4 mouse cellular contexts compared by ENCODE assay signal in the genomic region with DNA sequence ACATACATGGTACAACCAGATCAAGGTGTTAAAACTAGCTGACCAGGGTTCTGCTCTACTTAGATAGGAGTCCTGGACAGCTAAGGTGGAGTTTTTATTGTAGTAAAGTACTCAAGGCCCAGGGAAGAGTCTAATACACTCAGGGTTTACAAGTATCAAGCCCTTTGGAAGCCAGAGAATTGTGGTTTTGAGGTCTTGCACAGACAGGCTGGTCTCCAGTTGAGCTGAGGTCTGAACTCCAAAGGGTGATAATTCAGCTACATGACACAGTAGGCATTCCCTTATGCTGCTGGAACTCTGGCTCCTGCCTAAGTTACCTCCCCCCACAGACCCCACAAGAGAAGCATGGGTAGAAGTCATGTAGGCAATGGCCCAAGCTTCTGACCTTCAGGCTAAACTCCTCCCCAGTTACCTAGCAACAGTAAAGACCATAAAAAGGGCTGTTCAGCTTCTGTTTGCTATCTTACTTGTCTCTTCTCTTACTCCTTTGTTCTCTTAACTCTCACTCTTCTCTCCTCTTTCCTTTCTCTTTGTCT. TPM values are rescaled to one million over a fixed set of nuclear protein-coding genes. Genes with fewer than 3 reads are reported as not detected.
"Had no signal": no experiment of that assay in that cellular context is flagged by ENCODE, and none has a peak within 500 bp of the region (broad histone marks: within the 10 kb centered on the region; RNA-seq: fewer than 3 reads in every experiment).

No protein-coding gene starts in this region.

RNA-seq across cellular contexts. Expression of gene Ifi211, which starts 0.5 kb away (rescaled TPM):
- total RNA-seq: layer of hippocampus, adult 18-20 months; layer of hippocampus, postnatal 36 days; left cerebral cortex, postnatal 25 days had no signal

RNA-seq across cellular contexts. Expression of gene Ifi203, which starts 29.1 kb away (rescaled TPM):
- polyA plus RNA-seq: midbrain, embryonic 10.5 days had no signal
